ENCODE assay signal across 20 mouse cellular contexts in genomic region chr9:44985721-44986161, GRCm38 (mm10). TPM values are rescaled to one million over a fixed set of nuclear protein-coding genes. Genes with fewer than 3 reads are reported as not detected.
DNase-seq lines count a peak whose midpoint lies in the region; ATAC-seq lines count a peak whose summit lies in the region.
"Had no signal": no experiment of that assay in that cellular context is flagged by ENCODE, and none has a peak within 500 bp of the region (broad histone marks: within the 10 kb centered on the region; RNA-seq: fewer than 3 reads in every experiment).

No protein-coding gene starts in this region.

- 68% methylated on average over 3 of the region's 3 CpGs for WGBS in heart, embryonic 10.5 days
- WGBS in limb, embryonic 13.5 days = 87% methylated on average over 3 of the region's 3 CpGs
- WGBS in kidney, embryonic 15.5 days = 83% methylated on average over 3 of the region's 3 CpGs

- no peak overlapping the region for H3K4me3 ChIP-seq in heart, embryonic 10.5 days
- no peak overlapping the region for H3K4me3 ChIP-seq in limb, embryonic 13.5 days
- H3K4me3 ChIP-seq in kidney, embryonic 15.5 days (replicated peaks) = no peak overlapping the region
- H3K4me3 ChIP-seq: lung, embryonic 15.5 days had no signal

- H3K36me3 ChIP-seq in heart, embryonic 10.5 days = no peaks in the 10 kb centered on the region
- no peaks in the 10 kb centered on the region for H3K36me3 ChIP-seq in limb, embryonic 13.5 days
- H3K36me3 ChIP-seq in kidney, embryonic 15.5 days = no peaks in the 10 kb centered on the region
- H3K36me3 ChIP-seq: G1E; lung, embryonic 15.5 days had no signal

- ATAC-seq in limb, embryonic 13.5 days (ENCODE audit: low FRiP score, low read depth) = no peak
- no peak for ATAC-seq in kidney, embryonic 15.5 days (replicated peaks; ENCODE audit: low FRiP score)

- intact Hi-C loops in heart, postnatal 14 days (cut with DNase I) = no loop called here

- no peak for DNase-seq in heart, embryonic 10.5 days (ENCODE audit: low spot score)
- DNase-seq in heart, postnatal 14 days = no peak
- peak; percentile 42 to 43 for DNase-seq in B cell, adult 2 months
- DNase-seq in natural killer cell, adult 2 months (ENCODE audit: low spot score in 2 of 2) = peak; percentile 33 to 49
- no peak for DNase-seq in yolk sac, embryonic 10.5 days (ENCODE audit: low spot score)
- no peak for DNase-seq in adrenal gland, adult 2 months
- DNase-seq: cerebellum, adult 18-20 months; kidney, adult 18-20 months; right cerebral cortex, adult 18-20 months had no signal

- no peak overlapping the region for H3K9ac ChIP-seq in limb, embryonic 13.5 days
- H3K9ac ChIP-seq in kidney, embryonic 15.5 days = no peak overlapping the region
- H3K9ac ChIP-seq: lung, embryonic 15.5 days had no signal

- peaks cover 7% of the 10 kb centered on the region; the same call in 1 of the 2 replicates for H3K27me3 ChIP-seq in heart, embryonic 10.5 days (ENCODE audit: insufficient read depth, poor library complexity, severe bottlenecking)
- no peaks in the 10 kb centered on the region for H3K27me3 ChIP-seq in limb, embryonic 13.5 days
- H3K27me3 ChIP-seq in kidney, embryonic 15.5 days = 0 out of 2 replicates have a peak, but pooled peaks cover 6% of the 10 kb centered on the region
- H3K27me3 ChIP-seq: lung, embryonic 15.5 days had no signal

- peak overlapping the region; percentile 42 for H3K27ac ChIP-seq in heart, embryonic 10.5 days
- H3K27ac ChIP-seq in limb, embryonic 13.5 days = 0 out of 2 replicates have a peak overlapping the region, but pooled peaks have one; percentile 39
- no peak overlapping the region for H3K27ac ChIP-seq in kidney, embryonic 15.5 days
- H3K27ac ChIP-seq: lung, embryonic 15.5 days had no signal

- H3K4me1 ChIP-seq in heart, embryonic 10.5 days = peaks cover 9% of the 10 kb centered on the region; the same call in 1 of the 2 replicates
- H3K4me1 ChIP-seq in limb, embryonic 13.5 days = no peaks in the 10 kb centered on the region
- H3K4me1 ChIP-seq in kidney, embryonic 15.5 days = no peaks in the 10 kb centered on the region
- H3K4me1 ChIP-seq: lung, embryonic 15.5 days had no signal

- H3K4me2 ChIP-seq in limb, embryonic 13.5 days (replicated peaks) = peak overlapping the region; percentile 12; the same call in 1 of the 2 replicates
- H3K4me2 ChIP-seq in kidney, embryonic 15.5 days = no peak overlapping the region
- H3K4me2 ChIP-seq: lung, embryonic 15.5 days; midbrain, embryonic 11.5 days had no signal

- H3K9me3 ChIP-seq in heart, embryonic 10.5 days = no peaks in the 10 kb centered on the region
- no peaks in the 10 kb centered on the region for H3K9me3 ChIP-seq in limb, embryonic 13.5 days
- H3K9me3 ChIP-seq in kidney, embryonic 15.5 days (replicated peaks) = no peaks in the 10 kb centered on the region
- H3K9me3 ChIP-seq: G1E; lung, embryonic 15.5 days had no signal

RNA-seq across cellular contexts. Expression of gene Cd3d, which starts 4.2 kb away (rescaled TPM):
- not detected in 2 replicates for polyA plus RNA-seq in heart, embryonic 10.5 days (2016; fragmentation: Nextera tagmentation; extraction: Ambion mirVana)
- 1 to 10 TPM; 4.5 to 9.4 TPM for total RNA-seq in heart, postnatal 14 days (2021)
- 0.15 TPM in 1 of 2 replicates, not detected in the other for polyA plus RNA-seq in limb, embryonic 13.5 days (2015; fragmentation: Nextera tagmentation; extraction: Ambion mirVana)
- total RNA-seq in adrenal gland, adult 2 months (2021) = under 1 TPM in 1 of 2 experiments, not detected in 1; 0.90 TPM
- polyA plus RNA-seq in adrenal gland, adult 2 months (2012; rRNA removed) = 0.06 TPM in 1 of 2 replicates, not detected in the other
- not detected in 2 replicates for polyA plus RNA-seq in kidney, embryonic 15.5 days (2015; fragmentation: Nextera tagmentation; extraction: Ambion mirVana)
- total RNA-seq: G1E; layer of hippocampus, adult 18-20 months; left cerebral cortex, adult 8-10 months had no signal
- polyA plus RNA-seq: G1E; hindbrain, embryonic 11.5 days; midbrain, embryonic 11.5 days; neural tube, embryonic 14.5 days; stomach, embryonic 14.5 days had no signal

RNA-seq across cellular contexts. Expression of gene Cd3g, which starts 5.5 kb away (rescaled TPM):
- not detected in 2 replicates for polyA plus RNA-seq in heart, embryonic 10.5 days (2016; fragmentation: Nextera tagmentation; extraction: Ambion mirVana)
- total RNA-seq in heart, postnatal 14 days (2021) = 10 to 100 TPM in 1 of 2 experiments, under 1 TPM in 1; 0.86 to 11.7 TPM
- 0.50 and 0.61 TPM in 2 replicates for polyA plus RNA-seq in limb, embryonic 13.5 days (2015; fragmentation: Nextera tagmentation; extraction: Ambion mirVana)
- 1 to 10 TPM in 1 of 2 experiments, not detected in 1; 1.0 TPM for total RNA-seq in adrenal gland, adult 2 months (2021)
- polyA plus RNA-seq in adrenal gland, adult 2 months (2012; rRNA removed) = 0.21 TPM in 1 of 2 replicates, not detected in the other
- polyA plus RNA-seq in kidney, embryonic 15.5 days (2015; fragmentation: Nextera tagmentation; extraction: Ambion mirVana) = not detected in 2 replicates
- total RNA-seq: layer of hippocampus, adult 18-20 months; left cerebral cortex, adult 8-10 months had no signal
- polyA plus RNA-seq: frontal cortex, adult 2 months; hindbrain, embryonic 11.5 days; midbrain, embryonic 11.5 days; neural tube, embryonic 14.5 days had no signal

RNA-seq across cellular contexts. Expression of gene Ube4a, which starts 20.3 kb away (rescaled TPM):
- 17.8 and 20.9 TPM in 2 replicates for polyA plus RNA-seq in heart, embryonic 10.5 days (2016; fragmentation: Nextera tagmentation; extraction: Ambion mirVana)
- 10 to 100 TPM; 38.4 to 45.4 TPM for total RNA-seq in heart, postnatal 14 days (2021)
- 27.0 and 27.3 TPM in 2 replicates for polyA plus RNA-seq in limb, embryonic 13.5 days (2015; fragmentation: Nextera tagmentation; extraction: Ambion mirVana)
- total RNA-seq in adrenal gland, adult 2 months (2021) = 100 to 1,000 TPM in 1 of 2 experiments, 10 to 100 TPM in 1; 90.8 to 121 TPM
- polyA plus RNA-seq in adrenal gland, adult 2 months (2012; rRNA removed) = 4.1 and 6.4 TPM in 2 replicates
- 23.7 and 25.5 TPM in 2 replicates for polyA plus RNA-seq in kidney, embryonic 15.5 days (2015; fragmentation: Nextera tagmentation; extraction: Ambion mirVana)

RNA-seq across cellular contexts. Expression of gene Cd3e, which starts 23.7 kb away (rescaled TPM):
- polyA plus RNA-seq in heart, embryonic 10.5 days (2016; fragmentation: Nextera tagmentation; extraction: Ambion mirVana) = not detected in 2 replicates
- total RNA-seq in heart, postnatal 14 days (2021) = 10 to 100 TPM in 1 of 2 experiments, 1 to 10 TPM in 1; 1.7 to 14.9 TPM
- polyA plus RNA-seq in limb, embryonic 13.5 days (2015; fragmentation: Nextera tagmentation; extraction: Ambion mirVana) = not detected in 2 replicates
- 1 to 10 TPM in 1 of 2 experiments, under 1 TPM in 1; 0.55 to 1.5 TPM for total RNA-seq in adrenal gland, adult 2 months (2021)
- polyA plus RNA-seq in adrenal gland, adult 2 months (2012; rRNA removed) = 0.34 and 0.42 TPM in 2 replicates
- polyA plus RNA-seq in kidney, embryonic 15.5 days (2015; fragmentation: Nextera tagmentation; extraction: Ambion mirVana) = 0.28 TPM in 1 of 2 replicates, not detected in the other
- total RNA-seq: layer of hippocampus, adult 18-20 months had no signal
- polyA plus RNA-seq: G1E; hindbrain, embryonic 11.5 days; midbrain, embryonic 11.5 days; stomach, embryonic 14.5 days had no signal

RNA-seq across cellular contexts. Expression of gene Mpzl2, which starts 53.9 kb away (rescaled TPM):
- 1.1 and 5.5 TPM in 2 replicates for polyA plus RNA-seq in heart, embryonic 10.5 days (2016; fragmentation: Nextera tagmentation; extraction: Ambion mirVana)
- total RNA-seq in heart, postnatal 14 days (2021) = 1 to 10 TPM in 1 of 2 experiments, under 1 TPM in 1; 1.00 to 1.1 TPM
- polyA plus RNA-seq in limb, embryonic 13.5 days (2015; fragmentation: Nextera tagmentation; extraction: Ambion mirVana) = 16.5 and 19.7 TPM in 2 replicates
- total RNA-seq in adrenal gland, adult 2 months (2021) = 10 to 100 TPM in 1 of 2 experiments, 1 to 10 TPM in 1; 9.2 to 12.5 TPM
- 3.7 and 4.9 TPM in 2 replicates for polyA plus RNA-seq in adrenal gland, adult 2 months (2012; rRNA removed)
- 17.9 and 20.5 TPM in 2 replicates for polyA plus RNA-seq in kidney, embryonic 15.5 days (2015; fragmentation: Nextera tagmentation; extraction: Ambion mirVana)
- polyA plus RNA-seq: G1E; neural tube, embryonic 14.5 days had no signal

Comparison
In these comparisons a context has a peak if more than half of its experiments do, and no peak if none do; other contexts are left out.
1. DNase-seq: peak in B cell, adult 2 months (2 of 2) and natural killer cell, adult 2 months (2 of 2); none in heart, embryonic 10.5 days (single experiment), heart, postnatal 14 days (0 of 2), yolk sac, embryonic 10.5 days (single experiment) and adrenal gland, adult 2 months (single experiment).